Comparison of ENCODE assay signal across 9 mouse cellular contexts in the genomic region with DNA sequence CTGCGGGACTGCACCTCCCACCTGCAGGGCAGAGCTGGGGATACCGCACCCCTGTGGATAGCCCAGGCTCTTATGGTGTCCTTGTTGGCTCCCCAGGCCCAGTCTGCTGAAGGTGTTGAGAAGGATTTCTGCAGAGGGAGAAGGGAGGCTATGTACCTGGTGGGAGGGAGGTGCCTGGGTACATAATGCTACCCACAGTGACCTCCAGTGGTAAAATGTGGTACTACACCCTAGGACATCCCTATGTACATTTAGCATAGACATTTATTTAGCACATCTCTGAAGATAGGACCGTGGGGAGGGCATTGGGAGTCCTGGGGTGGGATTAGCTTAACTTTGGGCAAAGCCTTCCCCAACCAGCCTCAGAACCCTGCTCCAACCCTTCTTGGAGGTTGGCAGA. TPM values are rescaled to one million over a fixed set of nuclear protein-coding genes. Genes with fewer than 3 reads are reported as not detected.
A peak's percentile ranks its signal among the peaks of the same experiment; 100 is the strongest.
DNase-seq lines count a peak whose midpoint lies in the region; ATAC-seq and TF ChIP-seq lines count a peak whose summit lies in the region.
"Had no signal": no experiment of that assay in that cellular context is flagged by ENCODE, and none has a peak within 500 bp of the region (broad histone marks: within the 10 kb centered on the region; RNA-seq: fewer than 3 reads in every experiment).

No protein-coding gene starts in this region.

- peaks cover 8% of the 10 kb centered on the region for H3K36me3 ChIP-seq in intestine, embryonic 14.5 days (ENCODE audit: control insufficient read depth, insufficient read depth, low read length)
- H3K36me3 ChIP-seq in intestine, embryonic 16.5 days (ENCODE audit: control insufficient read depth, insufficient read depth, low read length) = no peaks in the 10 kb centered on the region
- no peaks in the 10 kb centered on the region for H3K36me3 ChIP-seq in ES-E14 (ENCODE audit: control insufficient read depth, insufficient read depth, low read length, poor library complexity, severe bottlenecking)
- no peaks in the 10 kb centered on the region for H3K36me3 ChIP-seq in hindbrain, embryonic 11.5 days (ENCODE audit: control insufficient read depth, insufficient read depth, low read length)

- H3K27ac ChIP-seq in intestine, embryonic 14.5 days (ENCODE audit: low read depth) = no peak overlapping the region
- no peak overlapping the region for H3K27ac ChIP-seq in intestine, embryonic 16.5 days (ENCODE audit: low read length)
- no peak overlapping the region for H3K27ac ChIP-seq in ES-E14 (ENCODE audit: insufficient read depth, low read depth, low read length, poor library complexity, severe bottlenecking)
- no peak overlapping the region for H3K27ac ChIP-seq in hindbrain, embryonic 11.5 days (ENCODE audit: low read depth, low read length)
- H3K27ac ChIP-seq: midbrain, embryonic 12.5 days had no signal

- no peak overlapping the region for H3K4me2 ChIP-seq in intestine, embryonic 14.5 days (ENCODE audit: low read length)
- H3K4me2 ChIP-seq in intestine, embryonic 16.5 days (ENCODE audit: low read depth, low read length) = no peak overlapping the region
- no peak overlapping the region for H3K4me2 ChIP-seq in hindbrain, embryonic 11.5 days (replicated peaks; ENCODE audit: low read depth, low read length)
- H3K4me2 ChIP-seq: midbrain, embryonic 12.5 days had no signal

- no peak overlapping the region for H3K4me3 ChIP-seq in intestine, embryonic 14.5 days (ENCODE audit: low read depth, low read length)
- H3K4me3 ChIP-seq in intestine, embryonic 16.5 days (ENCODE audit: low read length) = no peak overlapping the region
- H3K4me3 ChIP-seq in ES-E14 (ENCODE audit: insufficient read depth in 1 of 2, low read depth in 1 of 2, low read length in 2 of 2, poor library complexity in 1 of 2, severe bottlenecking in 1 of 2) = no peak overlapping the region
- H3K4me3 ChIP-seq in hindbrain, embryonic 11.5 days (ENCODE audit: low read depth, low read length) = no peak overlapping the region
- H3K4me3 ChIP-seq: midbrain, embryonic 12.5 days had no signal

- H3K9ac ChIP-seq in intestine, embryonic 14.5 days (ENCODE audit: low read length) = no peak overlapping the region
- H3K9ac ChIP-seq in intestine, embryonic 16.5 days (ENCODE audit: low read depth, low read length) = no peak overlapping the region
- no peak overlapping the region for H3K9ac ChIP-seq in ES-E14 (ENCODE audit: insufficient read depth, low read depth, low read length, poor library complexity, severe bottlenecking)
- H3K9ac ChIP-seq in hindbrain, embryonic 11.5 days (ENCODE audit: low read depth, low read length) = no peak overlapping the region
- H3K9ac ChIP-seq: midbrain, embryonic 12.5 days had no signal

- no peaks in the 10 kb centered on the region for H3K9me3 ChIP-seq in intestine, embryonic 14.5 days (ENCODE audit: control insufficient read depth, low read length)
- no peaks in the 10 kb centered on the region for H3K9me3 ChIP-seq in intestine, embryonic 16.5 days (ENCODE audit: control insufficient read depth, low read length)
- H3K9me3 ChIP-seq in ES-E14 (ENCODE audit: control insufficient read depth, insufficient read depth, low read depth, low read length) = no peaks in the 10 kb centered on the region
- no peaks in the 10 kb centered on the region for H3K9me3 ChIP-seq in hindbrain, embryonic 11.5 days (ENCODE audit: control insufficient read depth, low read length)
- H3K9me3 ChIP-seq: midbrain, embryonic 12.5 days had no signal

- H3K4me1 ChIP-seq in intestine, embryonic 14.5 days (replicated peaks; ENCODE audit: control insufficient read depth, insufficient read depth, low read length) = no peaks in the 10 kb centered on the region
- peaks cover 10% of the 10 kb centered on the region for H3K4me1 ChIP-seq in intestine, embryonic 16.5 days (ENCODE audit: control insufficient read depth, insufficient read depth, low read length)
- no peaks in the 10 kb centered on the region for H3K4me1 ChIP-seq in ES-E14 (ENCODE audit: control insufficient read depth in 2 of 2, insufficient read depth in 2 of 2, low read length in 2 of 2, poor library complexity in 1 of 2)
- H3K4me1 ChIP-seq in hindbrain, embryonic 11.5 days (replicated peaks; ENCODE audit: control insufficient read depth, insufficient read depth, low read length) = no peaks in the 10 kb centered on the region
- H3K4me1 ChIP-seq: midbrain, embryonic 12.5 days had no signal

- 48% methylated on average over 3 of the region's 3 CpGs for WGBS in intestine, embryonic 14.5 days
- 46% methylated on average over 3 of the region's 3 CpGs for WGBS in intestine, embryonic 16.5 days
- 64% methylated on average over 3 of the region's 3 CpGs for WGBS in hindbrain, embryonic 11.5 days

- peak; percentile 72 for DNase-seq in intestine, embryonic 14.5 days (ENCODE audit: low spot score)
- DNase-seq in ES-E14 (ENCODE audit: low read depth, low spot score) = peak; percentile 76
- DNase-seq in cerebellum, postnatal 14 days = peak; percentile 86 to 90
- DNase-seq in hindbrain, embryonic 11.5 days (ENCODE audit: low spot score) = peak; percentile 82
- peak; percentile 56 to 73 for DNase-seq in layer of hippocampus, postnatal 14 days (ENCODE audit: low spot score in 2 of 2)
- DNase-seq in mesoderm, embryonic 11.5 days (ENCODE audit: low read depth, low spot score) = peak; percentile 85
- peak; percentile 26 for DNase-seq in yolk sac, embryonic 10.5 days (ENCODE audit: low spot score)

- in situ Hi-C loops in ES-E14 (cut with MboI; ENCODE audit: low sequenced_read_pairs in 2 of 2, unreplicated experiment in 2 of 2) = no loop called here

- no peak; the same call in 1 of the 2 replicates for ATAC-seq in intestine, embryonic 14.5 days (replicated peaks; ENCODE audit: low FRiP score, low TSS enrichment, low read depth)
- no peak; the same call in 1 of the 2 replicates for ATAC-seq in intestine, embryonic 16.5 days
- no peak for ATAC-seq in hindbrain, embryonic 11.5 days (ENCODE audit: low FRiP score)

- H3K27me3 ChIP-seq in intestine, embryonic 14.5 days (replicated peaks; ENCODE audit: control insufficient read depth, insufficient read depth, low read length) = no peaks in the 10 kb centered on the region
- no peaks in the 10 kb centered on the region for H3K27me3 ChIP-seq in intestine, embryonic 16.5 days (replicated peaks; ENCODE audit: control insufficient read depth, insufficient read depth, low read length)
- H3K27me3 ChIP-seq in hindbrain, embryonic 11.5 days (ENCODE audit: control insufficient read depth, insufficient read depth, low read length) = no peaks in the 10 kb centered on the region
- H3K27me3 ChIP-seq: midbrain, embryonic 12.5 days had no signal

TF ChIP-seq in ES-E14, 5 proteins besides CTCF, POLR2A, EP300 and RAD21:
- no peak for TF ChIP-seq HCFC1 (IDR thresholded peaks at IDR 0.05; ENCODE audit: borderline replicate concordance, insufficient read depth, low read length)
- TF ChIP-seq ZC3H11A (IDR thresholded peaks at IDR 0.05; ENCODE audit: borderline replicate concordance, low read depth, low read length) = peak; percentile 75
- TF ChIP-seq MAFK (IDR thresholded peaks at IDR 0.05; ENCODE audit: insufficient read depth, low read depth, low read length) = no peak

RNA-seq across cellular contexts. Expression of a gene that starts 28.5 kb away (rescaled TPM):
- 36.7 and 38.6 TPM in 2 replicates for polyA plus RNA-seq in intestine, embryonic 14.5 days (2014; fragmentation: Nextera tagmentation; extraction: Ambion mirVana)
- polyA plus RNA-seq in intestine, embryonic 16.5 days (2015; fragmentation: Nextera tagmentation; extraction: Ambion mirVana) = 69.5 and 74.1 TPM in 2 replicates
- 4.2 and 6.8 TPM in 2 replicates for total RNA-seq in ES-E14 (2012; rRNA removed)
- polyA plus RNA-seq in hindbrain, embryonic 11.5 days (2014; fragmentation: Nextera tagmentation; extraction: Ambion mirVana) = 2.5 and 2.9 TPM in 2 replicates
- total RNA-seq in layer of hippocampus, postnatal 14 days (2021) = under 1 TPM; 0.23 to 0.52 TPM

Comparison
In these comparisons a context has a peak if more than half of its experiments do, and no peak if none do; other contexts are left out.
1. DNase-seq: peak in every context shown above with its lines; median percentile 88 in cerebellum, postnatal 14 days; 85 in mesoderm, embryonic 11.5 days; 82 in hindbrain, embryonic 11.5 days; 76 in ES-E14; 72 in intestine, embryonic 14.5 days; 64 in layer of hippocampus, postnatal 14 days; 26 in yolk sac, embryonic 10.5 days.